Mouse (Mus musculus) large intestine, adult 2 months (tissue): ENCODE data around the gene Npsr1. TPM values are rescaled to one million over a fixed set of nuclear protein-coding genes. Genes with fewer than 3 reads are reported as not detected.

Experiments
- DNase-seq: peaks from one replicate; pipeline ENCODE4 v3.0.0-alpha.2; 2012; ENCODE audit warnings: low read depth, low spot score
- WGBS: fragments of 180-500 bp; shearing (Covaris S2); methylation state at CpG from one replicate; pipeline ENCODE4 v1.1.7; 2018; 5-methylcytosine and 5-hydroxymethylcytosine counted together
- polyA plus RNA-seq: library from polyadenylated mRNA; depleted of rRNA; stranded (reverse); fragments of >200 nt; gene quantifications from 2 replicates; pipeline ENCODE4 v1.2.3, GENCODE M21; 2012

The Npsr1 gene
- polyA plus RNA-seq, 1 experiment: not detected

GRCm38 (mm10) chr9:24211636-24212035 is 113.8 kb downstream of the Npsr1 start:
- WGBS: 100% methylated on average over 1 of the region's 1 CpGs
- DNase-seq: no peak

DNA sequence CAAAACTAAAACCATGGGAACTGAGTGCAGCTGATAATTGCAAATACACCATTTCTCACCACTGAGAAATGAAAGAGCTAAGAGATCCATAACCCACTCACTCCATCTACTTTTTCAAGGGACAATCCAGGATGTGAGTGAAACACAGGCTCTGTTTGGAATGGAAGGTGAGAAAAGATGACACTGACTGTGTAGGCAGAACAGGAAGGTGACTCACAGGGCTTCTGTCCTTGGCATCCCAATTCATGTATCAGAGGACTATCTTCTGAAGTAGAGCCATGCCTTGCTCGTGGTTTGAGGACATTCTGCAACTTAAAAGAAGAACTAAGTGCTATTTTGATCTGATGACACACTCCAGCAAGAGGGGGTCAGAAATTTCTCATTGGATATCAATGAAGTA is 119.9 kb downstream of the Npsr1 start:
- DNase-seq: no peak
- WGBS: 30% methylated on average over 1 of the region's 1 CpGs

- 77% methylated on average over 1 of the region's 1 CpGs for WGBS
- no peak for DNase-seq
Measured at GRCm38 (mm10) chr9:24236461-24236860, 138.7 kb downstream of the Npsr1 start.

- no peak for DNase-seq
Measured at GRCm38 (mm10) chr9:24247557-24247956, 149.8 kb downstream of the Npsr1 start.

DNA sequence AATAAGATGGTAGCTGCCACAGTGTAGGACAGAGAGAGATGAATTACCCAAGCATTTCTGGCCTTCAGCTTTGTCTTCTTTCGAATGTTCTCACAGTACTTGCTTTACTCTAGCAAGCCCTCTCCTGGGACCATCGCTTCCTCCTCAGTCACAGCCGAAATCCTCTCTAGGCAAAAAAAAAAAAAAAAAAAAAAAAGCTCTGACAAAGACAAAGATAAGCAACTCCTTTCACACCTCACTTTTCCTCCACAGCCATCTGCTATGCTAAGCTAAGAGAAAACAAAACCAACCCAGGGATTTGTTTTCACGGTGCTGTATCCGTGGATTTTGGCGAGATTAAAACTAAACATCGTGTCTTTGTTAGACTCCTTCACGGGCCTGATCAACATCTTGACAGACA is 156.4 kb downstream of the Npsr1 start:
- whole genome bisulfite sequencing: 47% methylated on average over 8 of the region's 8 CpGs
- no peak for DNase-seq

- DNase-seq: no peak
- WGBS: 93% methylated on average over 2 of the region's 2 CpGs
Measured at GRCm38 (mm10) chr9:24280498-24281287, 182.9 kb downstream of the Npsr1 start.

- no peak for DNase-seq
- 76% methylated on average over 3 of the region's 3 CpGs for WGBS
Measured at GRCm38 (mm10) chr9:24282617-24283016, 184.8 kb downstream of the Npsr1 start.

DNA sequence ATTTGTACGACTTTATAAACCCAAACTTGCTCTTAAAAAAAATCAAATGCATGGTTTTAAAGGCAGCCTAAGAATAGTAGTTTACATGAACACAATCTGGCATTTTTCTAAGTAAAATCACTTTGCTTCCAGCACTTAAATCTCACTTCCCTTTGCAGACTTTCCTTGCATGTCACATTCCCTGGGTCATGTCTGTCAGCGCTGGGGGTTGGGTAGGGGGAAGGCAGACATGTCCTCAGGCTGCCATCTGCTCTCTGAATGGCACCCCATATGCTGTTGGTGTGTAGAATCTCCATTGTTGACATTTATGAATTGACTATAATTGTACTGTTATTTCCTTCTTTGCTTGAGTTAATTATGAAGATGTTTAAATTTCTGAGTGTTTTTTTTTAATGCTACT is 185.3 kb downstream of the Npsr1 start:
- 53% methylated on average over 2 of the region's 2 CpGs for WGBS
- DNase-seq: no peak

GRCm38 (mm10) chr9:24283536-24283935 is 185.7 kb downstream of the Npsr1 start:
- DNase-seq: no peak

DNA sequence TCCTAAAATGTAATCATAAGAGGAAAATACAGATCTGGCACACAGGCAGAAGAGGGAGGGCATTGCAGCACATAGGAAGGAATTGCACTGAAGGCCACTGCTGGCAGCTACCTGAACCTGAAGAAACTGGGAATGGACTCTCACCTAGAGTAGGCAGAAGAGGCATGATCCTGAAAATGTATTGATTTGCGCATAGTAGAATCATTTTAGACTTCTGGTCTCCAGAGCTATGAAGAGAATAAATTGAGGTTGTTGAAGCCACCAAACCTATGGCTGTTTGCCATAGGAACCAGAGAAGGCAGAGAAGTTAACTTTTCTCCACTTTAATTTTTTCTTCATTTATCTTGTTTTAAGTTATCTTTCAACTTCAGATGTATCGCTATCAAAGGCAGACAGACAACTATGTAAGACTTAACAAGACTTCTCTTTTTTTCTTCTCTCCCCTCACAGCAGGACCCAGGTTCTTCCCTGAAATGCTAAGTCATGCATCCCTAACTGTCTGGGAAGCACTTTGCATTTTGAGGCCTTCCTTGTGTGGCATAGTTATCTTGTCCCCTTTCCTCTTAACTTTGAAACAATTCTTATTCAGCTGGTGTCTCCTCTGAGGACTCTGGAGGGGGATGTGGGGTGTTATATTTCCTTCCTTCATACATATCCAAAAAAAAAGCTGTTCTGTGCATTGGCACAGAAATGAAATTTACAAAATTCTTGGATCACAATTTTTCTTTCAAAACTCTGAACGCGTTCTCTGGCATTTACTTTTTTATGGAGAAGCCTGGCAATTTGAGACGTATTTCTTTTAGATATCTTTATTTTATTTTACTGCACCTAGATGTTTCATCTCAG is 186.7 kb downstream of the Npsr1 start:
- 88% methylated on average over 5 of the region's 5 CpGs for WGBS
- no peak for DNase-seq

DNA sequence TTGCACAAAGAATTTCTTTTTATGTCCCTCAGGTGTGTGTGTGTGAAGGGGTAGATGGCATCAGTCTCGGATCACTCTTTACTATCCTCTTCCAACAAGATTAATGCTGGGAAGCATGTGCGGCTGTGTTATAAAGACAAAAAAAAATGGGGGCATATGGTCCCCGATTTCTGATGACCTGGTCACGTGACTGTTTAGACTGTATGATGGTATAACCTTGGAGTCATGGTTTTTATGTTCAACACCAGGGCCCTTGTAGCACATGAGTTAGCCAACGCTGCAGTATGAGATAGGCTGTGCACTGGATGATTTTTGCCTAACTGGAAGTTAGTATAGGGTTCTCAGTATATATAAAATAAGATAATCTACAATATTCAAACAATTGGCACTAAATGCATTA is 187.6 kb downstream of the Npsr1 start:
- 86% methylated on average over 5 of the region's 5 CpGs for WGBS

DNA sequence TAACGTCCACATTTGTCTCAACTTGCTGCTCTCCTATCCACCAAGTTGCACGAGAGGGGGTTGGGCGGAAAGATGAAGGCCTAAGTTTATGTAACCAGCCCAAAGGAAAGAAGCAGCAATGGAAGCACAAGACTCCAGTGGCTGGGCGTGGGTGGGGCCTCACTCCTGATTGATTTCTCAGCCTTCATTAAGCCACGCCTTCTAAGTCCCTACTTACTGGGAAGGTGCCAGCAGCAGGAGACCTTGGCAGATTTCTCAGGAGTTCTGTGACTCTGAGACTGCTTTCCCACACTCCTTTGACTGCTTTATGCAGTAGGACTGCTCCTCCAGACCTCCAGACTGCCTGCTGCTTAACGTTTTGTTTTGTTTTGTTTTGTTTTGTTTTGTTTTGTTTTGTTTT is 193.6 kb downstream of the Npsr1 start:
- DNase-seq: no peak
- WGBS: 36% methylated on average over 6 of the region's 6 CpGs

More for the DNA sequence above, 187.6 kb downstream of the Npsr1 start:
- DNase-seq: no peak

DNA sequence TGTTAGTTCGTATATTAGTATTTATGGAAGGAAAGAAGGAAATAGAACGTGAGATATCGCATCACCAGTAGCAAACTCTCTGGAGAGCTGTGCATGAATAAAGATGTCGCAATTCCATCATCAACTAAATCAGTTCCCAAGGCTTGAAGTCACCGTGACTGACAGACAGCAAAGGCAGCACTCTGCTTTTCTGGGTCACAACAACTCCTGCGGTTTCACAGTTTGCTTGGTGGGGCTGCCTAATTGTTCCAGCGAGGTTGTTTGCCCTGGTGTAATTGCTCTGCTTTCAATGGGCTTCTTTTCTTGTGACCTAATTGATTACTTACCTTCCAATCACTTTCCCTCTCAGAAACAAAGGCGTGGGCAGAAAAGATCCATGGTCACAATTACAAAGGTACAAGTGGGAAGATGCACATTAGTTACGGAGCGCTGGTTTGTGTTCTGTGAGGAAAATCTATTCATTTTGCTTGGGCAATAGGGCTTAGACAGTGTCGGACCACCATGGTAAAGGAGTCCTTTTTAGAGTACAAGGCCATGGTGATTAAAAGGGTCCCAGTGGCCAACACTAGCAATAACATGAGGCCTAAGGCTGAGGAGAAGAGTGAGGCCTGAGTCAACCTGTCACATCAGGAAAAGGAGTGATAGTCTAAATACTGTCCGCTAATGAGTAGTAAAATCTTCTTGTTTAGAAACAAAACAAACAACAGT is 195.6 kb downstream of the Npsr1 start:
- 53% methylated on average over 12 of the region's 12 CpGs for WGBS
- no peak for DNase-seq

- no peak for DNase-seq
- WGBS: 74% methylated on average over 6 of the region's 6 CpGs
Measured at GRCm38 (mm10) chr9:24302906-24303305, 205.1 kb downstream of the Npsr1 start.

- DNase-seq: no peak
- 49% methylated on average over 5 of the region's 5 CpGs for WGBS
Measured at GRCm38 (mm10) chr9:24306990-24307389, 209.2 kb downstream of the Npsr1 start.

GRCm38 (mm10) chr9:24307400-24307799 is 209.6 kb downstream of the Npsr1 start:
- 65% methylated on average over 3 of the region's 3 CpGs for WGBS
- no peak for DNase-seq

DNA sequence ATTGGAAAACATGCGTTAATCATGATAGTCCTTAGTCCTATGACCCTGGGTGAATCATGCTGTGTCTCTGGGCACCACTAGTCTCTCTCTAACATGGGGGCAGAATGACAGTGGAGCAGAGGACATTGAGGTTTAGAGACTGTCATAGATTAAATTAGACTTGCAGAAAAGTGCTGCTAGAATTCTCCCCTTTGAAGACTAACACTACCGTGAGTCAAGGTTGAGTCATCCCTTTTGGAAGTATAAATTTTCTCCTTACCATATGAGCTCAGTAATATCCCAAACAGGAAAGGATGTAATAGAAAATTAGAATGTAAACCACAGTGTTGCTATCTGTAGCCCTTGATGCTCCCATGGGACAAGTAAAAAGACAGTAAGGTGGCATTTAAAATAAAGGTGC is 218.0 kb downstream of the Npsr1 start:
- DNase-seq: no peak
- 89% methylated on average over 2 of the region's 2 CpGs for WGBS

DNA sequence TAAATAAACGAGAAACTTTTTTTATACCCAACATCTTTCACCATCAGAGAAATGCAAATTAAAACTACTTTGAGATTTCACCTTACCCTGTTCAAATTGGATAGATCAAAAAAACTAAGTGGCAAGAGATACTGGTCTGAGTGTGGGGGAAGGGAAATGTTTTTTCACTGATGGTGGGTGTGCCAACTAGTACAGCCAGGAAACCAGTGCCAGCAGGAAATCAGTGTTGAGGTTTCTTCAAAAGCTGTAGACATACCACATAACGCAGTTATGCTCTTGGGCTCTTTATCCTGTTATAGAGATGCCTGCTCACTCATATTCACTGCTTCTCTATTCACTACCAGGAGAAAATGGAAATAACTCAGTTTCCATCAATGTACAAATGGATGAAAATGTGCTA is 233.9 kb downstream of the Npsr1 start:
- WGBS: 52% methylated on average over 2 of the region's 2 CpGs
- no peak for DNase-seq

GRCm38 (mm10) chr9:24341321-24341720 is 243.5 kb downstream of the Npsr1 start:
- WGBS: 43% methylated on average over 3 of the region's 3 CpGs
- DNase-seq: no peak

DNA sequence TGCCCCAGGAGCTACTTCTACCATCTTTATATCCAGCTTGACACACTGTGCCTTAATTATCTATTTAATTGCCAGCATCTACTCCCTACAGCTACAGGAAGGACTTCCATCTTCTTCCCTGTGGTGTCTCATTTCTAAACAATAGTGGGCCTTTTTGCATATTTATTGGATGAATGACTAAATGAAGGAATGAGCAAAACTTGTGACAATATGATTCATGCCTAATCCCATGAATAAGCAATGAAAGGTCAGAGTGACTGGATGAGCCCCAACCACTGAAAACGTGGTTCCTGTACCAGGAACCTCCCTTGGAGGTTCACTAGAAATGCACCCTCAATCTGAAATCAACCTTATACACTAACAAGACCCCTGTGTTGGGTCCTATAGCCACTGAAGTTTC is 249.2 kb downstream of the Npsr1 start:
- 25% methylated on average over 1 of the region's 1 CpGs for WGBS
- DNase-seq: no peak
